Mouse (Mus musculus) midbrain, postnatal 0 days (tissue): ENCODE results near the gene Asb18. TPM values are rescaled to one million over a fixed set of nuclear protein-coding genes. Genes with fewer than 3 reads are reported as not detected.

Experiments used
- ATAC-seq: fragments of 200-750 bp; cut with Nextera tagmentation; 2 replicates; pipeline ENCODE4 v1.8.0; 2017; ENCODE audit warnings: moderate number of reproducible peaks, mild to moderate bottlenecking, moderate TSS enrichment, moderate library complexity; ENCODE audit not compliant: low FRiP score
- DNase-seq: peaks from one replicate; pipeline ENCODE4 v3.0.0-alpha.2; 2015; ENCODE audit warnings: low spot score
- H3K27ac ChIP-seq: fragments of 300-500 bp; sonication (generic); 2 replicates; pipeline ENCODE4 v1.5.1; 2014; ENCODE audit warnings: low read depth, mild to moderate bottlenecking, low read length, mixed read lengths
- H3K27me3 ChIP-seq: fragments of 300-500 bp; sonication (generic); 2 replicates; pipeline ENCODE4 v1.6.1; 2014; ENCODE audit warnings: low read length, control low read depth, mixed read lengths; ENCODE audit not compliant: insufficient read depth
- H3K36me3 ChIP-seq: fragments of 300-500 bp; sonication (generic); 2 replicates; pipeline ENCODE4 v1.6.1; 2014; ENCODE audit warnings: low read length, control low read depth, mixed read lengths; ENCODE audit not compliant: insufficient read depth
- H3K4me1 ChIP-seq: fragments of 300-500 bp; sonication (generic); 2 replicates; pipeline ENCODE4 v1.6.1; 2014; ENCODE audit warnings: mild to moderate bottlenecking, control low read depth, antibody characterized with exemption, low read length, mixed read lengths; ENCODE audit not compliant: insufficient read depth
- H3K4me2 ChIP-seq: fragments of 300-500 bp; sonication (generic); 2 replicates; pipeline ENCODE4 v1.6.1; 2014; ENCODE audit warnings: low read depth, mild to moderate bottlenecking, low read length, mixed read lengths; ENCODE audit not compliant: poor library complexity, severe bottlenecking
- H3K4me3 ChIP-seq: fragments of 300-500 bp; sonication (generic); 2 replicates; pipeline ENCODE4 v1.5.1; 2014; ENCODE audit warnings: low read depth, mild to moderate bottlenecking, low read length, moderate library complexity
- H3K9ac ChIP-seq: fragments of 300-500 bp; sonication (generic); replicated peaks from 2 replicates; pipeline ENCODE4 v1.6.1; 2014; ENCODE audit warnings: mild to moderate bottlenecking, low read length, moderate library complexity, mixed read lengths; ENCODE audit not compliant: poor library complexity, severe bottlenecking
- H3K9me3 ChIP-seq: fragments of 300-500 bp; sonication (generic); 2 replicates; pipeline ENCODE4 v1.6.1; 2016; ENCODE audit warnings: low read length, control low read depth
- CTCF ChIP-seq: IDR thresholded peaks from 2 replicates; pipeline ENCODE4 v1.5.1; 2016; ENCODE audit warnings: antibody characterized with exemption, mild to moderate bottlenecking
- WGBS: fragments of 180-500 bp; shearing (Covaris S2); extraction: QIAGEN DNeasy Blood & Tissue Kit; methylation state at CpG from one replicate; pipeline ENCODE4 v1.1.7; 2014; 5-methylcytosine and 5-hydroxymethylcytosine counted together
- polyA plus RNA-seq: library from polyadenylated mRNA; unstranded; fragments of >200 nt; fragmentation: Nextera tagmentation; extraction: Ambion mirVana; gene quantifications from 2 replicates; pipeline ENCODE4 v1.2.1, GENCODE M21; 2015
- total RNA-seq: library from RNA; depleted of rRNA; stranded (reverse); fragments of >200 nt; gene quantifications from 2 replicates; pipeline ENCODE4 v1.2.3, GENCODE M21; 2014

Gene Asb18
- total and polyA plus RNA-seq, 2 experiments from 2014 or later, result 0.39 to 1.6 TPM

DNA sequence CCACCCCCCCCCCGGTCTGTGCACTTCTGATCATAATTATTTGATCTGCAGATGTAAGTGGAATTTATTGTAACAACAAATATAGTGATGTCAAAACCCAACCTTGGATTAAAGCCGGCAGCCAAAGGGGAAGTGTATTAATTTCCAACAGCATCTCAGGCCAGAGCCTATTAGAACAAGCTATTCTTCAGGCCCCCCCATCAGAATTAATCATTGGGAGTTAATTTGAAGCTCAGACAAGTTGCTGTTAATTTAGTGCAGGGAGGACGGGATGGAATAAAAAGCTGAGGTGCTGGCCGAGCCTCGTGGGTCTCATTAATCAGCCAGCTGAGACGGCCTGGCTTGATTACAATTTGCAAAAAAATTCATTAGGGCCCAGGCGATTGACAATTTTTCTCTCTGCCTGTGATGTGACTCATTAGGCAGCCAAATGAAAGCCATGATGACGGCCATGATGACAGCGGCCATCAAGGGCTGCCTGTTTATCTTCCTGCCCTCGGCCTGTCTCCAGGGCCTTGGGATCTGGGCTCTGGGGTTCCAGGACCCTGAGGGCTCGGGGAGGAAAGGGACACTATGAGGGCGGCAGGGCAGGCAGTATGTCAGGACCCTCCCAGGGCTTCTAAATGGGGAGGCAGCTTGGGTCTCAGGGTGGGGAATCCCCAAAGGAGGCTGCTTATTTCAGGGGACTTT is 88.8 kb downstream of the Asb18 start:
- H3K4me3 ChIP-seq, result no peak overlapping the region
- no peak for TF ChIP-seq CTCF
- H3K36me3 ChIP-seq, result no peaks in the 10 kb centered on the region
- H3K9ac ChIP-seq, result no peak overlapping the region
- DNase-seq (no peak), ATAC-seq (no peak)
- peaks cover 72% of the 10 kb centered on the region for H3K27me3 ChIP-seq
- H3K4me2 ChIP-seq, result no peak overlapping the region
- H3K27ac ChIP-seq, result no peak overlapping the region
- no peaks in the 10 kb centered on the region for H3K9me3 ChIP-seq
- H3K4me1 ChIP-seq, result peaks cover 21% of the 10 kb centered on the region
- 23% methylated on average over 12 of the region's 12 CpGs for WGBS

DNA sequence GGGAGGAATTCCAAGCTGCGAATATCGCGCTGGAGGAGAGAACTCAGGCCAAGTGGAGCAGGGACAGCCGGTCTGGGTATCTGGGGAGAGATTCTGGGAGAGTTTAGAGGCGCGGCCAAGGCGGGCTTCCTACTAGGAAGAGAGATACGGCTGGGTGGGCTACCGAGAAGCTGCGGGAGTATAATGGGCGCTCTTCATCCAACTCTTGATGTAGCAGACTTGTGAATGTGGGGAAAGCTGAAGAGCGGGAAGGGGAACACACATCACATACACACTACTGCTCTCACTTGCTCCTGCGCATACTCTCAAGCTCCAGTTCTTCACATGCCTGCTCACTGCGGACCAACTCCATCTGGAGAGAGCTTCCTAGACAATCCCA is 90.8 kb downstream of the Asb18 start:
- Histone ChIP-seq H3K4me1 (0 out of 2 replicates have a peak, but pooled peaks cover 16% of the 10 kb centered on the region), H3K9me3 (no peaks in the 10 kb centered on the region), H3K4me2 (0 out of 2 replicates have a peak overlapping the region, but pooled peaks have one; percentile 25), H3K36me3 (no peaks in the 10 kb centered on the region), H3K9ac (no peak overlapping the region), H3K27ac (no peak overlapping the region), H3K27me3 (peaks cover 86% of the 10 kb centered on the region), H3K4me3 (peak overlapping the region; percentile 6; the same call in 1 of the 2 replicates)
- TF ChIP-seq CTCF, result no peak
- DNase-seq, result no peak
- ATAC-seq, result no peak
- 2% methylated on average over 14 of the region's 14 CpGs for WGBS

DNA sequence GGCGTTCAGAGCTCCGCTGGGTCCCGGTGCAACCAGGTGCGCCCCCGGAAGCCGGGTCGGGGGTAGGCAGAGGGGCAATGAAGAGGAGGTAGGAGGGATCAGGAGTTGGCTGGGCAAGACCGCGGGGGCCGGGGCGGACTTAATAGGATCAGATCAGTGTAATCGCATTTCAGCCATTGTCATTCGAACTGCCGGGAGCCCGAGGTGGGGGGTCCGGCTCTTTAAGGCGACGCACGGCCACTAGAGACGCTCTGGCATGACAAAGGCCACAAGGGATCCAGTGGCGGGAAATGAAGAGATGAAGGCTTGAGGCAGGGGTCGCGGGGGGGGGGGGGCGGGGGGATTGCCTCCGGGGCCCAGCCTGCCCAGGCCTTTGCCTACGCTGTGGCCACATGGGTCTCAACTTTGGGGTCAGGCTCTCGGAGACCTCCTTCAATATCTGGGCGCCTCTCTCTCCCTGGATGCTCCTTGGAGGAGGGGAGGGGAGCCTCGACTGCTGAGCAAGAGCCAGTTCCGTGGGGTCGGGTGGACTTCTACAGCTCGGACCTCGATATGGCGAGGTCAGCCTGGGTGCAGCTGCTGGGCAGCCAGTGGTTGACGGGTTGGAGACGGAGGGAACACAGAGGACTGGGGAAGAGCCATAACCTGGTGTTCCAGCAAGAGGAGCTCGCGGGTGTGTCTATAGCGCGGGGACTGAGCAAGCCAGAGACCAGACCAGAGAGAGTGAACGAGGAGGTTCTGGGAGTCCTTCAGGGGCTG is 91.4 kb downstream of the Asb18 start:
- peak overlapping the region; percentile 25 for H3K4me2 ChIP-seq
- no peaks in the 10 kb centered on the region for H3K36me3 ChIP-seq
- peak overlapping the region; percentile 6; the same call in 1 of the 2 replicates for H3K4me3 ChIP-seq
- no peaks in the 10 kb centered on the region for H3K9me3 ChIP-seq
- 0 out of 2 replicates have a peak, but pooled peaks cover 16% of the 10 kb centered on the region for H3K4me1 ChIP-seq
- 0 out of 2 replicates have a peak, but pooled peaks have one; percentile 2 for TF ChIP-seq CTCF
- ATAC-seq (no peak; the same call in 1 of the 2 replicates), DNase-seq (no peak)
- no peak overlapping the region for H3K9ac ChIP-seq
- under 1% methylated on average over 39 of the region's 41 CpGs for WGBS
- no peak overlapping the region for H3K27ac ChIP-seq
- H3K27me3 ChIP-seq, result peaks cover 85% of the 10 kb centered on the region

DNA sequence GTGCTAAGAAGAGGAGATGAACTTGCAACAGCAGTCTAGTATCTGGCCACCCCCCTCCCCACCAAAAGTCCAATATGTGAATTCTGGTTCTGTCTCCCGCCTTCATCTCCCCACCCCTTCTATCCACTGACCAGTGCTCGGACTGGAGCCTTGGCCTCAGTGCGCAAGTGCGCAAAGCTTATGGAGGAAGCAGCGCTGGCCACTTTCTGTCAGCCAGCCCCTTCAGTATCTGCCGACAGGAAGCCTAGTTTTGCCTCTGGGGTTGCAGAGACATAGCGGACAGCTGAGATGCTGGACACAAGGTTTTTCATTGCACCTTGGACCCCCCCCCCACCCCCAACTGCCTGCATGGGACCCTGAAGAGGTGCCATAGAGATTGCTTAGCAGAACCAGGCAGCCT is 92.2 kb downstream of the Asb18 start:
- Histone ChIP-seq H3K27ac (no peak overlapping the region), H3K9ac (no peak overlapping the region), H3K36me3 (no peaks in the 10 kb centered on the region), H3K4me1 (0 out of 2 replicates have a peak, but pooled peaks cover 16% of the 10 kb centered on the region), H3K4me3 (no peak overlapping the region), H3K9me3 (no peaks in the 10 kb centered on the region), H3K27me3 (peaks cover 85% of the 10 kb centered on the region), H3K4me2 (peak overlapping the region; percentile 25; the same call in 1 of the 2 replicates)
- DNase-seq, result no peak
- no peak for ATAC-seq
- TF ChIP-seq CTCF, result no peak
- WGBS, result 0% methylated on average over 7 of the region's 7 CpGs

DNA sequence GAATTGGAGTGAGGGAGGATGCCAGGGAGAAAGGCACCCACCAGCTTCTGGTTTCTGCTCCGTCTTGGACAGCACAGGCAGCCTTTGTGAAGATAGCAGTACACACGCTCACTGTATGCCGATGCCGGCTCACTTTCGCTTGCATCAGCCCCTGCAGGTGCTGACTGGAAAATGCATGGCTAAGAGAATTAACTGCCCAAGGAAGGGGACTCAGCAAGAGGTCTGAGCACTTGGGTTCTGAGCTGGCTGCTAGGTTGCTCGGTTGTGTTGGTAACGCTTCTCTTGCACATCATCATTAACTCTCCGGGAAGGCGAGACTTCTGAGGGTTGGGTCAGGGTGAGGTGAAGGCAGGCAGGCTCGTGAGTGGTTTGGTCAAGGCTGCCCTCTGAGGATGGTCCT is 92.7 kb downstream of the Asb18 start:
- no peaks in the 10 kb centered on the region for H3K36me3 ChIP-seq
- TF ChIP-seq CTCF, result peak; percentile 51
- H3K9ac ChIP-seq, result no peak overlapping the region
- no peaks in the 10 kb centered on the region for H3K9me3 ChIP-seq
- DNase-seq (no peak), ATAC-seq (no peak)
- H3K27me3 ChIP-seq, result peaks cover 87% of the 10 kb centered on the region
- H3K4me3 ChIP-seq, result no peak overlapping the region
- 0 out of 2 replicates have a peak, but pooled peaks cover 16% of the 10 kb centered on the region for H3K4me1 ChIP-seq
- 3% methylated on average over 10 of the region's 10 CpGs for WGBS
- no peak overlapping the region for H3K4me2 ChIP-seq
- H3K27ac ChIP-seq, result no peak overlapping the region

DNA sequence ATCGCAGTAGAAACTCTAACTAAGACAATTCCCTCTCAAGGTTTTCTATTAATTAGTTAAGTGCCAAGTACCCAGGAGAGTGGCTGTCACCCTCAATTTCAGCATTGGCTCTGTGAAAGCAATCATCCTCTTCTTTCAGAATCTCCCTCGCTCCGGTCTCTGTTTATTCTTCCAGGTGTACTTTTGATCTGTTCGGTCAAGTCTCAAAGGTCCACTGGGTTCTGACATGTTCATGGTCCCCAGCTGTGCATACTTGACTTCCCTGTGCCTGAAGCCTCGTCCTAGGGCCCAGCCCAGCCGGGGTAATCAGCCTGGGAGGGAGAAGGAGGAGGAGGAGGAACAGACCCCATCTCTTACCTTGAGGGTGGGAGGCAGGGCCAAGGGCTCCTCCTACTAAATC is 95.3 kb downstream of the Asb18 start:
- Histone ChIP-seq H3K9ac (no peak overlapping the region), H3K4me3 (no peak overlapping the region), H3K27ac (no peak overlapping the region), H3K27me3 (peaks cover 68% of the 10 kb centered on the region), H3K4me1 (0 out of 2 replicates have a peak, but pooled peaks cover 16% of the 10 kb centered on the region), H3K36me3 (no peaks in the 10 kb centered on the region), H3K4me2 (no peak overlapping the region), H3K9me3 (no peaks in the 10 kb centered on the region)
- WGBS, result 77% methylated on average over 6 of the region's 6 CpGs
- ATAC-seq, result no peak
- no peak for DNase-seq
- no peak for TF ChIP-seq CTCF
